Mouse (Mus musculus): ENCODE measurements around the gene Gmeb2.

Gene Gmeb2

DNA sequence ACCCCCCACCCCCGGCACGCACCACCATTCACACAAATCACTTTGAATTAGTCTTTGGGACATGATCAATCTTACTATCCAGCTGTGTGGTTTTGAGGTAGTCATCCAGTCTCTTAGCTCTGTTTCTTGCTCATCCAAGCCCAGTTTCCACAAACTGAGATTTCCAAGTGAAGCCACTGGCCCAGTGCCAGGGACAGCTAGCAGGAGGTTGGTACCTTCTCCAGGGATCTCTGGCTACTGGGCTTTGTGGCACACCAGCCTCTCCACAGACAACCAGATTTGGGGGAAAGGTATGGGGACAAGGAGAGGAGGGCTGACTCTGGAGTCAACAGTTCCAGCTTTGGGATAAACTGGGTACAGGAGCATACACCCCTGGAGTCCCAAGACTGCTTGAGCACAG is 67.5 kb downstream of the Gmeb2 start:
- DNase-seq = peak; percentile 53

DNA sequence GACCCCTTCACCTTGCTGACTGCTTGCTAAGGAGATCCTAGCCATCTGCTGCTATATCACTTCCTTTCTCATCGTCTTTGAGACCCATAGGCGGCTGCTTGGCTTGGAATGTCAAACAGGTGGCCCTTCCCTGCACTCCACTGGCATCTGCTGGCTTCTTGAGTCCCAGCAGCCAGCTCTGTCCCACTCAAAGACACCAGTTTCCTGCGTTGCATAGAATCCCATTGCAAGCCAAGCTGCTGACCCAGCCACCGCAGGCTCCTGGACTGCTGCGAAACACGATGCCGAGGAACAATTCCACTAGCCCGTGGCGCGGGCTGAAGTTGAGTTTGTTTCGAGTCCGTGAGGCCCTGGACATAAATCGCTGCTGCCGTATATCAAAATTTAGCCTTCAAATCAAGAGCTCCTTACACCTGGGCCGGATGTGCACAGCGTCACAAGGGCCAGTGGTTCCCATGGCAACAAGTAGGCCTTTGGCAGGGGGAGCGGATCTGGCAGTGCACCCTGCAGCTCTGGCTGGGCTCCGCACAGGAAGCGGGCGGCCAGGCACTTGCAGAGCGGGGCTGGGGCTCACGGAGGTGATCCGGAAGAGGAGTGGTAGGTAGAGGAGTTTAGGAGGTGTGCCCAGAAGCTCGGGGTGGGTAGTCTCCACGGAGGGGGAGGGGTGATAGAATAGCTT is 68.2 kb downstream of the Gmeb2 start, which contains the start of gene Fndc11:
Fndc11 (plus strand) TSS at position 476 of the 679 bp plus-strand sequence.
- peak; percentile 88 for DNase-seq

DNA sequence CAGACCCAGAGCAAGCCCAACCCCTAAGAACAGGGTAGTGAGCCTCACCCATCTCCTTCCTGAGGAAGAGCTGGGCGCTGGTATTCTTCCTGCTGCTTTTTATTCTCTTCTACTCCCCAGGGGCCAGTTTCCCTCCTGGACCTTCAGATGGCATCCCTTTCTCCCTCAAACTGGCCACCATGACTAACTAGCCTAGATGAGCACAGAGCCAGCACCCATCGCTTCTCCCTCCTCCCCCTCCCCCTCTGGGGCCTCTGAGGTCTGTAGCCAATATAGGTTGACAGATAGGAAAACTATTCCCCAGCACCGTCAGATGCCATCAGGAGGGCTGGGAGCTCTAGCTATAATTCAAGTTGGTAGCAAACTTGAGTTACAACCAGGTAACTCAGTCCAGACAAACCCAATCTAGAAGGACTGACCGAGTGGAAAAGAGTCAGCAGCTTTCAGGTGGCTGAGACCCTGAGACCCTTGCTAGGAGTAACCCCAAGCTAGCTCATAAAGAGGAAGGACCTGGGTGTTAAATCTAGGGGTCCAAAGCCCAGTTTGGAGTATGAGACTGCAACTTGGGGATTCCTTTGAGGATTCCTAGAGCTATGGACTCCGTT is 68.9 kb downstream of the Gmeb2 start:
- no peak for DNase-seq

DNA sequence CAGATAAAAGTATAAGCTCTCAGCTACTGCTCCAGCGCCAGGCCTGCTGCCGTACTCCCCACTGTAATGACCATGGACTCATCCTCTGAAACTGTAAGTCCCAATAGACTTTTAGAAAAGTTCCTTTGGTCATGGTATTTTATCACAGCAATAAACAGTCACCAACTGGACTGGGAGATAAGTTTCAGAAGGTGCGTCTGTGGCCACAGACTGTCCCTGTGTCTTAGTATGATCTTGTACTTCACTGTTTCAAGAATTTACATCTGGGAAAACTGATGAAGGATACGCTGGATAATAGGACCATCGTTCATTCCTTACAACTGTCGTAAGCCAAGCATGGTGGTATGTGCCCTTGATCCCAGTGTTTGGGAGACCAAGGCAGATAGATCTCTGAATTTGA is 71.8 kb downstream of the Gmeb2 start:
- DNase-seq = no peak

DNA sequence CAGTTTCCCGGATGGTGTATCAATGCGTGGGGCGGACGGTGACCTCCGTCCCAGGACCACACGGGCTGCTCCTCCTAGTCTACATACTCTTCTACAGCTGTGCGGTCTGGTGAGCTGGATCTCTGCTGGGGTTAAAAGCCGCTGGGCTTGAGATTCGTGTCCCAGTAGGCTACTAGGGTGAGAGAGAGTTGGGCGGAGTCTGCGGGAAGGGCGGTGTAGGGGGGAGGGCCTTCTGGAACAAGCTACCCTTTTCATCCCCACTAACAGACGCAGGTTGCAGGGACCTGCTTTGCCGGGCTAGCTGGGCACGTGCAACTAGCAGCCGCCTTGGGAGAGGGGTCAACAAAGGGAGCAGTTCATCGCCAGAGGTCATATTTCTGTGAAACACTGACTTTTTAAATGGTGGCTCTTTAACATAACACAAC is 74.8 kb downstream of the Gmeb2 start, which contains the start of gene Srms:
Srms (minus strand) TSS at position 165 of the 425 bp plus-strand sequence.
- DNase-seq = peak; percentile 47

DNA sequence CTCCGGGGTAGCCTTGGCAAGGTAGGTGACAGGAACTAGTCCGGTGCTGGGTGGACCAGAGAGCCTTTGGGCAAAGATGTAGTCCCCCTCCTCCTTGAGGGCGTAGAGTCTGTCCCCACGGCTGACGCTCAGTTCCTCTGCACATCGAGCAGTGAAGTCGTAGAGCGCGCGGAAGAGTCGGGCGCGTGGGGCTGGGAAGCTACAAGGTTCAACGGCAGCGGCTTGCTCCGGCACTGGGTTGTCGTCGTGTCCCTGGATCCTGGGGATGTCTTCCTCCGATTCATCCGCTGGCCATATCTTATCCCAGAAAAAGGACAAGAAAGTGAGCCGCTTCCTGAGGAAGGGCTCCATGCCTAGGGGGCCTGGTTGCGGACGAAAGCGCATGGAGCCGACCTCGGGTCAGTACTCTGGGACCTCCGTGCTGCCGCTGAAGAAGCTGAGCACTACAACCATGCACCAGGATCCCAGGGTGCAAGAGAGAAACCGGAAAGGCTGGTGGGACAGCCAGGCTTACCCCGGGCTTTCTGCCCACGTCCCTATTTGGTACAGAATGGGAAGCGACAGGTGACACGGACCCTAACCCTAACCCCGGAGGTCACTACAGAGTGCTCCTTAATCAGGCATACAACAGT is 75.3 kb downstream of the Gmeb2 start:
- peak; percentile 29 for DNase-seq

DNA sequence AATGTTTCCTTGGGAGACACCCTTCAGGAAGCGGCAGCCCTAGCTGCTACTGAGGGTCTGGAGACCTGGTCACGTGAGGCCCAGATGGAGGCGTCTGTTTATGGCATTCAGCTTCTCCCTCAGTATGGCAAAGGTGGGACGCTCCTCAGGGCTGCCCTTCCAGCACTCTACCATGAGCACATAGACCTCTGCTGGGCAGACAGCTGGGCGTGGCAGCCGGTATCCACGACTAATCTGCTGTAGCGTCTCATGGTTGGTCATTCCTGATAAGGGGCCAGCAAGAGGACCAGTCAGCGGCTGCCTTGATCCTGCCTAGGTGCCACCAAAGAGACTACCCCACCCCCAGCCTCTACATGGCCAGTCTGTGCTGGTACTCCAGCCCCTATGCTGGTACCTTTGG is 81.7 kb downstream of the Gmeb2 start:
- DNase-seq = no peak

DNA sequence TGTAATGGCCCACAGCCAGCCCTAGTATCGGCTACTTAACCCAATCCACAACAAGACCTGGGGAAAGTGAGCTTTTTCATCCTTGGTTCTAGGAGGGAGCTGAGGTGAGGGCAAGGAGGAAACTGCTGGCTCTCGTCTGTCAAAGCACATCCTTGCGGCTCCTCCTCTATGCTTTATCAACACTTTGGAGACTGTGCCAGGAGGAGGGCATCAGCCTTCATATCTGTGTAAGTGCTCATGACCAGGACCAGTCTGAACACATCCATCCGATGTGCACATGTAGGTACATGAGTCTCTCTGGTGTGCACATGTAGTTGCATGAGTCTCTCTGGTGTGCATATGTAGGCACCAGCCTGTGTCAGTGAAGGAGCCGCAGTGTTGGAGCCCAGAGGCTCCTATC is 82.2 kb downstream of the Gmeb2 start:
- no peak for DNase-seq

DNA sequence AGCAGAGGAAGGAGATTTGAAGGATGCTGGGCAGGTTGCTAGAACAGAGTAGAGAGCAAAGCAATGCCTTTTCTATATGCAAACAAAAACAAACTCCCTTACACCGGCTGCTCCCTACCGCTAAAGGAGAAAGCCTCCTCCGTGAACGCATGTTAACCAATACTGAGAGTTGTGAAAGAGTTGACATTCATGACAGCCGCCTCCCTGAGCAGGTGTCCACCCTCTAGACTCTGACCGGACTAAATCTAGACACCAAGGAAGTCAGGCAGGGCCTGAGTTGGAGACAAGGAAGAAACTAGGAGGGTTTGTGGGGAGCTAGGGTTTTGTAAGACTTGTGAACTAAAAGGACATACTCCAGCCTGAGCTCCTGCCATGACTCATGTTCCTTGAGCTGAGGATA is 84.9 kb downstream of the Gmeb2 start:
- no peak for DNase-seq

DNA sequence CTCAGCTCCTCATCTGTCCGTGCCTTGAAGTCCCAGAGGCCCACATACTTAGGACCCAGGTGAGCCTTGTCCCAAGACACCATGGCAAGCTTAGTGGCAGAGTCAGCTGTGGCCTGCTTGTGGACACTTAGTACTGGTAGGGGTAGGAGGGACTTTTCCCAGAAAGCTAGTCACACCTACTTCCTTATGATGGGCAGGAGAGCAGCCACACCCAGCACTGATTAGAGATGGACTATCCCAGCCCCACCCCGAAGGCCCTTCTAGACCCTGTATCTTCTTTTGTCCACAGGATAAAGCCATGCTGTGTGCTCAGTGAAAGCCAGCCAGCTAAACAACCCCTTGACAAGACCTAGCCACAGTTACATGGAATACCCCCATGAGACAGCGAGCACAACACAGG is 85.4 kb downstream of the Gmeb2 start, which contains the start of gene Ptk6:
Ptk6 (minus strand) TSS at position 368 of the 400 bp plus-strand sequence.
- DNase-seq = no peak

DNA sequence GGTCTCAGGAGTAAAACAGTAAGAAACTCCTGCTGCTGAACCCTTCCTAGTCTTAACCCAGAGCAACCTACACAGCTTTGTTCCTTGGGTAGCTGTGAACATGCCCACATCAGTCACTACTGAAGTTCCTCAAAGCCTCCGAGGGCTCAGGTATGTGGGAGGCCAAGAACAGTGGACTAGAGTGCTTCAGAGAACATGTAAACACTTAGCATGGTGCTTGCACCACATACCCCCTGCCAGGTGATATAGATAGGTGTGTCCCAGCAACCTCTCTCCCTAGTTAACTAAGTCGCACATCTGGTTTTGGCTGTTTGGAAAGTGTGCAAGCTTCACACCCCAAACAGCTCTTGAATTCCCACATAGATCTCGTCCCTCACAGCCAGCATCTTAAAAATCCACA is 86.2 kb downstream of the Gmeb2 start:
- no peak for DNase-seq

Measured in kidney, postnatal 10 days (tissue).